In genomic region chr5:53200825-53201224, GRCm38 (mm10) we compare ENCODE assay signal across 21 mouse cellular contexts. TPM values are rescaled to one million over a fixed set of nuclear protein-coding genes. Genes with fewer than 3 reads are reported as not detected.
DNase-seq lines count a peak whose midpoint lies in the region; ATAC-seq and TF ChIP-seq lines count a peak whose summit lies in the region.
"Had no signal": no experiment of that assay in that cellular context is flagged by ENCODE, and none has a peak within 500 bp of the region (broad histone marks: within the 10 kb centered on the region; RNA-seq: fewer than 3 reads in every experiment).

No protein-coding gene starts in this region.

- H3K27me3 ChIP-seq in cerebellum, adult 2 months (ENCODE audit: control insufficient read depth, insufficient read depth, low read length), result no peaks in the 10 kb centered on the region
- H3K27me3 ChIP-seq in kidney, embryonic 16.5 days (ENCODE audit: insufficient read depth, low read length), result no peaks in the 10 kb centered on the region
- H3K27me3 ChIP-seq: CH12.LX; heart, embryonic 13.5 days; limb, embryonic 12.5 days; liver, embryonic 13.5 days had no signal

- no peak for TF ChIP-seq CTCF in left cerebral cortex, adult 2 months (IDR thresholded peaks at IDR 0.05)
- no peak for TF ChIP-seq CTCF in cerebellum, adult 2 months (IDR thresholded peaks at IDR 0.05; ENCODE audit: borderline replicate concordance, insufficient read depth, low read depth, low read length)

- no peak overlapping the region for H3K4me2 ChIP-seq in kidney, embryonic 16.5 days (replicated peaks; ENCODE audit: low read depth, low read length)
- H3K4me2 ChIP-seq: heart, embryonic 13.5 days; limb, embryonic 12.5 days; liver, embryonic 13.5 days; lung, embryonic 14.5 days had no signal

- H3K4me3 ChIP-seq in left cerebral cortex, adult 2 months, result no peak overlapping the region
- H3K4me3 ChIP-seq in cerebellum, adult 2 months (replicated peaks; ENCODE audit: insufficient read depth, low read depth, low read length), result peak overlapping the region; percentile 3
- H3K4me3 ChIP-seq in kidney, embryonic 16.5 days (ENCODE audit: low read length), result no peak overlapping the region
- H3K4me3 ChIP-seq: heart, embryonic 13.5 days; limb, embryonic 12.5 days; liver, embryonic 13.5 days had no signal

- DNase-seq in frontal cortex, postnatal 25 days (ENCODE audit: low spot score in 2 of 2), result no peak
- DNase-seq in left cerebral cortex, adult 2 months (ENCODE audit: extremely low spot score in 1 of 2, low spot score in 2 of 2), result no peak
- DNase-seq in left cerebral cortex, postnatal 36 days (ENCODE audit: low spot score in 2 of 2), result no peak
- peak; percentile 83 to 86 for DNase-seq in cerebellum, adult 2 months
- peak; percentile 79 for DNase-seq in cerebellum, postnatal 36 days
- DNase-seq in adipocyte (ENCODE audit: low spot score), result no peak
- DNase-seq: adrenal gland, postnatal 25 days; kidney, adult 11 months; kidney, postnatal 14 days; liver, embryonic 13.5 days; lung, embryonic 14.5 days; lung, postnatal 4 days; right cerebral cortex, adult 18-20 months; thymus, postnatal 14 days had no signal

- intact Hi-C loops in left cerebral cortex, adult 2 months (cut with DNase I), result no loop called here
- intact Hi-C loops in left cerebral cortex, postnatal 36 days (cut with DNase I), result no loop called here

- H3K27ac ChIP-seq in left cerebral cortex, adult 2 months, result peak overlapping the region; percentile 41
- peak overlapping the region; percentile 66 for H3K27ac ChIP-seq in cerebellum, adult 2 months (ENCODE audit: insufficient read depth, low read length)
- H3K27ac ChIP-seq in kidney, embryonic 16.5 days (ENCODE audit: low read length), result no peak overlapping the region
- H3K27ac ChIP-seq: heart, embryonic 13.5 days; limb, embryonic 12.5 days; liver, embryonic 13.5 days had no signal

- TF ChIP-seq POLR2A in cerebellum, adult 2 months (IDR thresholded peaks at IDR 0.05; ENCODE audit: borderline replicate concordance, insufficient read depth, low read length), result no peak

- 0 out of 2 replicates have a peak, but pooled peaks have one; percentile 8 for ATAC-seq in frontal cortex, adult (ENCODE audit: low TSS enrichment)
- ATAC-seq in kidney, embryonic 16.5 days (ENCODE audit: low FRiP score, low TSS enrichment), result no peak

- no peaks in the 10 kb centered on the region for H3K36me3 ChIP-seq in kidney, embryonic 16.5 days (ENCODE audit: insufficient read depth, low read length)
- H3K36me3 ChIP-seq: heart, embryonic 13.5 days; limb, embryonic 12.5 days; liver, embryonic 13.5 days had no signal

- 11% methylated on average over 10 of the region's 10 CpGs for WGBS in cerebellum, adult 2 months
- WGBS in kidney, embryonic 16.5 days, result 79% methylated on average over 10 of the region's 10 CpGs

- H3K9ac ChIP-seq in kidney, embryonic 16.5 days (replicated peaks; ENCODE audit: low read length), result no peak overlapping the region
- H3K9ac ChIP-seq: heart, embryonic 13.5 days; limb, embryonic 12.5 days; liver, embryonic 13.5 days; lung, embryonic 14.5 days had no signal

- no peaks in the 10 kb centered on the region for H3K9me3 ChIP-seq in kidney, embryonic 16.5 days (ENCODE audit: low read length)
- H3K9me3 ChIP-seq: heart, embryonic 13.5 days; limb, embryonic 12.5 days; liver, embryonic 13.5 days had no signal

- H3K4me1 ChIP-seq in cerebellum, adult 2 months (ENCODE audit: control insufficient read depth, insufficient read depth, low read length), result peaks cover 52% of the 10 kb centered on the region
- H3K4me1 ChIP-seq in kidney, embryonic 16.5 days (ENCODE audit: insufficient read depth, low read length), result no peaks in the 10 kb centered on the region
- H3K4me1 ChIP-seq: heart, embryonic 13.5 days; limb, embryonic 12.5 days; liver, embryonic 13.5 days had no signal

RNA-seq across cellular contexts. Expression of gene Sel1l3, which starts 12.9 kb away (rescaled TPM):
- total RNA-seq in left cerebral cortex, adult 2 months (2021), result 10 to 100 TPM; 66.6 to 70.5 TPM
- 10 to 100 TPM; 63.4 to 74.2 TPM for total RNA-seq in left cerebral cortex, postnatal 36 days (2021)
- 70.8 and 85.1 TPM in 2 replicates for polyA plus RNA-seq in cerebellum, adult 2 months (2012; rRNA removed)
- polyA plus RNA-seq in kidney, embryonic 16.5 days (2015; fragmentation: Nextera tagmentation; extraction: Ambion mirVana), result 18.9 and 20.0 TPM in 2 replicates
- total RNA-seq: granulocyte monocyte progenitor cell, adult 5-6 weeks; MEL had no signal

Comparison
In these comparisons a context has a peak if more than half of its experiments do, and no peak if none do; other contexts are left out.
1. DNase-seq: peak in cerebellum, adult 2 months (2 of 2) and cerebellum, postnatal 36 days (2 of 2); none in frontal cortex, postnatal 25 days (0 of 2), left cerebral cortex, adult 2 months (0 of 2), left cerebral cortex, postnatal 36 days (0 of 2) and adipocyte (single experiment).